Mouse (Mus musculus) MEL (cell line): ENCODE measurements around the gene Polr3h. TPM values are rescaled to one million over a fixed set of nuclear protein-coding genes. Genes with fewer than 3 reads are reported as not detected.

ENCODE experiments used
- DNase-seq: peaks from one replicate; pipeline ENCODE4 v3.0.0; 2011; ENCODE audit warnings: low read depth, low spot score
- H3K27ac ChIP-seq: 2 replicates; pipeline ENCODE4 v1.5.1; 2012; ENCODE audit warnings: low read depth, mild to moderate bottlenecking, control low read depth, low read length, moderate library complexity; ENCODE audit not compliant: control insufficient read depth
- H3K27me3 ChIP-seq, 2 experiments: fragments of 150-350 bp in 1 of 2; sonication (generic) in 1 of 2; 2 replicates each; pipeline ENCODE4 v1.6.1; 2012; ENCODE audit warnings: low read length in 2 of 2, mild to moderate bottlenecking in 2 of 2, improper control_type of control experiment in 1 of 2, moderate library complexity in 1 of 2; ENCODE audit not compliant: insufficient read depth in 2 of 2, control insufficient read depth in 1 of 2
- H3K36me3 ChIP-seq, 2 experiments: 2 replicates each; pipeline ENCODE4 v1.6.1; 2012 to 2014; ENCODE audit warnings: low read length in 2 of 2, improper control_type of control experiment in 1 of 2, inconsistent platforms in 1 of 2, mild to moderate bottlenecking in 1 of 2; ENCODE audit not compliant: insufficient read depth in 2 of 2, control insufficient read depth in 1 of 2
- H3K4me1 ChIP-seq, 2 experiments: fragments of 150-350 bp in 1 of 2; sonication (generic) in 1 of 2; 2 replicates each; pipeline ENCODE4 v1.6.1; 2012; ENCODE audit warnings: low read length in 2 of 2, improper control_type of control experiment in 1 of 2, mild to moderate bottlenecking in 1 of 2; ENCODE audit not compliant: insufficient read depth in 2 of 2, control insufficient read depth in 1 of 2
- H3K4me3 ChIP-seq, 2 experiments: fragments of 150-350 bp in 1 of 2; sonication (generic) in 1 of 2; 2 replicates each; pipeline ENCODE4 v1.5.1; 2012; ENCODE audit warnings: low read depth in 2 of 2, low read length in 2 of 2, mild to moderate bottlenecking in 2 of 2, moderate library complexity in 2 of 2, control low read depth in 1 of 2, improper control_type of control experiment in 1 of 2; ENCODE audit not compliant: control insufficient read depth in 1 of 2, insufficient read depth in 1 of 2
- H3K79me2 ChIP-seq: 2 replicates; pipeline ENCODE4 v1.6.1; 2012; ENCODE audit warnings: mild to moderate bottlenecking, low read length, moderate library complexity; ENCODE audit not compliant: control insufficient read depth, poor library complexity, insufficient read depth
- H3K9ac ChIP-seq: 2 replicates; pipeline ENCODE4 v1.6.1; 2012; ENCODE audit warnings: low read depth, mild to moderate bottlenecking, control low read depth, low read length, moderate library complexity; ENCODE audit not compliant: control insufficient read depth, poor library complexity, severe bottlenecking
- H3K9me3 ChIP-seq: fragments of 150-350 bp; sonication (generic); replicated peaks from 2 replicates; pipeline ENCODE4 v1.6.1; 2012; ENCODE audit warnings: mild to moderate bottlenecking, low read length, improper control_type of control experiment, moderate library complexity; ENCODE audit not compliant: insufficient read depth
- BHLHE40 ChIP-seq: IDR thresholded peaks from 2 replicates; pipeline ENCODE4 v1.6.1; 2012; ENCODE audit warnings: low read depth, mild to moderate bottlenecking, inconsistent platforms, low read length, improper control_type of control experiment, borderline replicate concordance
- CHD1 ChIP-seq: IDR thresholded peaks from 2 replicates; pipeline ENCODE4 v1.6.1; 2012; ENCODE audit warnings: low read depth, mild to moderate bottlenecking, inconsistent platforms, low read length, improper control_type of control experiment
- CHD2 ChIP-seq: IDR thresholded peaks from 2 replicates; pipeline ENCODE4 v1.6.1; 2011; ENCODE audit warnings: low read length, improper control_type of control experiment
- CTCF ChIP-seq, 3 experiments: IDR thresholded peaks in 2 of 3; conservative IDR thresholded peaks in 1 of 3; 2 replicates each; pipeline ENCODE4 v1.5.1; 2011 to 2012; ENCODE audit warnings: low read length in 3 of 3, low read depth in 2 of 3, mild to moderate bottlenecking in 2 of 3, improper control_type of control experiment in 1 of 3, inconsistent platforms in 1 of 3, mixed read lengths in 1 of 3, moderate library complexity in 1 of 3; ENCODE audit not compliant: control insufficient read depth in 1 of 3, insufficient read depth in 1 of 3, poor library complexity in 1 of 3, severe bottlenecking in 1 of 3
- EP300 ChIP-seq, 2 experiments: IDR thresholded peaks; 2 replicates each; pipeline ENCODE4 v1.6.1; 2011; ENCODE audit warnings: improper control_type of control experiment in 2 of 2, low read length in 2 of 2, low read depth in 1 of 2, mild to moderate bottlenecking in 1 of 2
- HCFC1 ChIP-seq: IDR thresholded peaks from 2 replicates; pipeline ENCODE4 v1.6.1; 2012; ENCODE audit warnings: low read depth, mild to moderate bottlenecking, inconsistent platforms, low read length, improper control_type of control experiment, moderate library complexity
- JUND ChIP-seq: IDR thresholded peaks from 2 replicates; pipeline ENCODE4 v1.6.1; 2011; ENCODE audit warnings: low read depth, mild to moderate bottlenecking, improper control_type of control experiment, low read length
- KAT2A ChIP-seq: conservative IDR thresholded peaks from 2 replicates; pipeline ENCODE4 v1.6.1; 2012; ENCODE audit warnings: low read depth, low read length, improper control_type of control experiment, inconsistent platforms
- MAFK ChIP-seq: IDR thresholded peaks from 2 replicates; pipeline ENCODE4 v1.6.1; 2011; ENCODE audit warnings: low read depth, mild to moderate bottlenecking, low read length, improper control_type of control experiment, borderline replicate concordance
- MAX ChIP-seq: IDR thresholded peaks from 2 replicates; pipeline ENCODE4 v1.6.1; 2011; ENCODE audit warnings: low read length, improper control_type of control experiment
- MAZ ChIP-seq: IDR thresholded peaks from 2 replicates; pipeline ENCODE4 v1.6.1; 2012; ENCODE audit warnings: low read depth, mild to moderate bottlenecking, inconsistent platforms, low read length, improper control_type of control experiment
- MXI1 ChIP-seq: IDR thresholded peaks from 2 replicates; pipeline ENCODE4 v1.6.1; 2011; ENCODE audit warnings: mild to moderate bottlenecking, low read depth, low read length, improper control_type of control experiment
- MYB ChIP-seq: IDR thresholded peaks from 2 replicates; pipeline ENCODE4 v1.6.1; 2011; ENCODE audit warnings: mild to moderate bottlenecking, low read depth, low read length, improper control_type of control experiment
- POLR2AphosphoS2 ChIP-seq: IDR thresholded peaks from 2 replicates; pipeline ENCODE4 v1.6.1; 2011; ENCODE audit warnings: low read length, improper control_type of control experiment
- POLR2AphosphoS5 ChIP-seq: IDR thresholded peaks from 2 replicates; pipeline ENCODE4 v1.6.1; 2012; ENCODE audit warnings: low read depth, borderline replicate concordance, mild to moderate bottlenecking, inconsistent platforms, low read length, moderate library complexity, mixed read lengths
- RAD21 ChIP-seq: IDR thresholded peaks from 2 replicates; pipeline ENCODE4 v1.6.1; 2011; ENCODE audit warnings: mild to moderate bottlenecking, low read depth, low read length, improper control_type of control experiment
- SIN3A ChIP-seq: IDR thresholded peaks from 2 replicates; pipeline ENCODE4 v1.6.1; 2012; ENCODE audit warnings: low read length, improper control_type of control experiment, inconsistent platforms
- SMC3 ChIP-seq: IDR thresholded peaks from 2 replicates; pipeline ENCODE4 v1.6.1; 2011; ENCODE audit warnings: low read depth, low read length, improper control_type of control experiment
- TAL1 ChIP-seq: IDR thresholded peaks from 2 replicates; pipeline ENCODE4 v1.6.1; 2012; ENCODE audit warnings: mild to moderate bottlenecking, inconsistent platforms, low read length, moderate library complexity, mixed read lengths
- UBTF ChIP-seq: IDR thresholded peaks from 2 replicates; pipeline ENCODE4 v1.6.1; 2012; ENCODE audit warnings: low read depth, mild to moderate bottlenecking, inconsistent platforms, low read length, improper control_type of control experiment, moderate library complexity, borderline replicate concordance; ENCODE audit not compliant: insufficient read depth
- ZKSCAN1 ChIP-seq: IDR thresholded peaks from 2 replicates; pipeline ENCODE4 v1.6.1; 2012; ENCODE audit warnings: low read depth, mild to moderate bottlenecking, inconsistent platforms, low read length, improper control_type of control experiment, moderate library complexity
- ZMIZ1 ChIP-seq: IDR thresholded peaks from 2 replicates; pipeline ENCODE4 v1.6.1; 2012; ENCODE audit warnings: low read depth, mild to moderate bottlenecking, inconsistent platforms, low read length, improper control_type of control experiment, moderate library complexity
- polyA plus RNA-seq, 2 experiments: library from polyadenylated mRNA; stranded (reverse) in 1 of 2; unstranded in 1 of 2; fragments of >175 nt in 1 of 2; fragments of >200 nt in 1 of 2; gene quantifications; 2 replicates each; pipeline versions ENCODE4 v1.2.1 to v1.2.4; 2012; ENCODE audit warnings: low replicate concordance in 2 of 2, low read depth in 1 of 2; ENCODE audit not compliant: insufficient read length in 2 of 2, insufficient read depth in 1 of 2, missing spikeins in 1 of 2
- total RNA-seq: library from RNA; depleted of rRNA; stranded (reverse); fragments of 300-350 nt; gene quantifications from 2 replicates; pipeline ENCODE4 v1.2.3, GENCODE M21; 2012

The Polr3h gene
- total and polyA plus RNA-seq, 3 experiments, result 109 to 304 TPM; not detected in 1

- H3K9me3 ChIP-seq, result no peaks in the 10 kb centered on the region
- TF ChIP-seq RAD21 (no peak), ZKSCAN1 (no peak)
- TF ChIP-seq, all 39 proteins: peak for 0
- peak overlapping the region; percentile 90 for H3K9ac ChIP-seq
- peak overlapping the region; percentile 87 to 98 for H3K4me3 ChIP-seq
- H3K4me1 ChIP-seq, result peaks cover 1 to 7% of the 10 kb centered on the region in 2 experiments; a peak in 2 of 4 replicates
- no peaks in the 10 kb centered on the region for H3K27me3 ChIP-seq
- peaks cover 48% of the 10 kb centered on the region for H3K79me2 ChIP-seq
- no peak for DNase-seq
- H3K36me3 ChIP-seq, result peaks cover 2 to 11% of the 10 kb centered on the region in 2 experiments; a peak in 3 of 4 replicates
- H3K27ac ChIP-seq, result peak overlapping the region; percentile 74
Observed at GRCm38 (mm10) chr15:81857724-81858116, 68.3 kb downstream of the Polr3h start.

- H3K27ac ChIP-seq, result peak overlapping the region; percentile 74
- TF ChIP-seq CHD1 (0 out of 2 replicates have a peak, but pooled peaks have one; percentile 26), MAX (0 out of 2 replicates have a peak, but pooled peaks have one; percentile 10), MAFK (no peak), MAZ (0 out of 2 replicates have a peak, but pooled peaks have one; percentile 53), SIN3A (peak; percentile 44)
- DNase-seq, result peak; percentile 64
- H3K4me3 ChIP-seq, result peak overlapping the region; percentile 87 to 98
- no peaks in the 10 kb centered on the region for H3K9me3 ChIP-seq
- H3K79me2 ChIP-seq, result peaks cover 50% of the 10 kb centered on the region
- peak overlapping the region; percentile 90 for H3K9ac ChIP-seq
- H3K27me3 ChIP-seq, result no peaks in the 10 kb centered on the region
- peaks cover 2 to 11% of the 10 kb centered on the region in 2 experiments; a peak in 3 of 4 replicates for H3K36me3 ChIP-seq
- peaks cover 0 to 7% of the 10 kb centered on the region in 2 experiments; a peak in 1 of 4 replicates for H3K4me1 ChIP-seq
Observed at GRCm38 (mm10) chr15:81856938-81857723, 68.9 kb downstream of the Polr3h start.

- H3K9me3 ChIP-seq, result no peaks in the 10 kb centered on the region
- no peaks in the 10 kb centered on the region for H3K27me3 ChIP-seq
- H3K79me2 ChIP-seq, result peaks cover 50% of the 10 kb centered on the region
- peak overlapping the region; percentile 87 to 98 for H3K4me3 ChIP-seq
- peak; percentile 95 for DNase-seq
- peaks cover 4 to 8% of the 10 kb centered on the region in 2 experiments; a peak in 3 of 4 replicates for H3K36me3 ChIP-seq
- H3K4me1 ChIP-seq, result peaks cover 0 to 7% of the 10 kb centered on the region in 2 experiments; a peak in 1 of 4 replicates
- H3K9ac ChIP-seq, result peak overlapping the region; percentile 90
- peak overlapping the region; percentile 74 for H3K27ac ChIP-seq
- TF ChIP-seq RAD21, result no peak
- no peak for TF ChIP-seq BHLHE40
- TF ChIP-seq CHD2, result no peak
- no peak for TF ChIP-seq TAL1
- no peak for TF ChIP-seq POLR2AphosphoS2
- no peak for TF ChIP-seq UBTF
- no peak for TF ChIP-seq JUND
- TF ChIP-seq CTCF (IDR thresholded peaks at IDR 0.05 in 2 of 3, conservative IDR thresholded peaks at IDR 0.05 in 1 of 3; ENCODE audit: control insufficient read depth in 1 of 3, insufficient read depth in 1 of 3, low read depth in 2 of 3, low read length in 3 of 3, poor library complexity in 1 of 3, severe bottlenecking in 1 of 3), result no peak
- 0 out of 2 replicates have a peak, but pooled peaks have one; percentile 61 for TF ChIP-seq MXI1
- no peak for TF ChIP-seq ZKSCAN1
- no peak for TF ChIP-seq POLR2AphosphoS5
- peak; percentile 97 for TF ChIP-seq HCFC1
- peak; percentile 81 for TF ChIP-seq KAT2A
- no peak for TF ChIP-seq SMC3
- TF ChIP-seq ZMIZ1, result no peak
- TF ChIP-seq EP300 (IDR thresholded peaks at IDR 0.05; ENCODE audit: low read depth in 1 of 2, low read length in 2 of 2), result no peak
- TF ChIP-seq MYB, result no peak
Observed at GRCm38 (mm10) chr15:81856030-81856790, 69.8 kb downstream of the Polr3h start.
